Mouse (Mus musculus) small intestine, adult 2 months (tissue): Measurements from ENCODE around the gene Wnt10b.

Source experiments
- CTCF ChIP-seq: fragments of 200-500 bp; IDR thresholded peaks from 2 replicates; pipeline ENCODE4 v1.5.1; 2012; ENCODE audit warnings: low read depth, mild to moderate bottlenecking, control low read depth, inconsistent platforms, low read length, moderate library complexity, mixed read lengths; ENCODE audit not compliant: insufficient replicate concordance, insufficient read length; ENCODE audit errors: extremely low read depth
- POLR2A ChIP-seq: fragments of 200-500 bp; IDR thresholded peaks from 2 replicates; pipeline ENCODE4 v1.6.1; 2012; ENCODE audit warnings: low read depth, mild to moderate bottlenecking, control low read depth, inconsistent platforms, low read length, moderate library complexity

DNA sequence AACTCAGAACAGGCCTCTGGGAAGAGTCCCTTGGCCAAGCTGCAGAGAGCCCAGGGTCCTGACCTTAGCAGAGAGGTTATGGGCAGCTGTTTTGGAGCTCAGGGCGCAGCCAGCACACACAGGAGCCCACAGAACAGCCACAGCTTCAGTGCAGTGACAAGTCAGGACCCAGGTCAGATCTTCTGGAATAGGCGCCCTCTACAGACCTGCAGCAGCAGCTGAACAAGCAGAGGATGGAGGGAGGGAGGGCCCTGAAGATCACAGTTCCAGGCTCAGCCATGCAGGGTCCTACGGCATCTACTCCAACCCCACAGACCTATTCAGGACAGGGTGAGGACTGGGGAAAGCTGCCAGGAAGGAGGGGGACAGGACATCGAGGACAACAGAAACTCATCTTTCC is 39.2 kb downstream of the Wnt10b start:
- no peak for TF ChIP-seq CTCF
- no peak for TF ChIP-seq POLR2A
